ENCODE assay signal across 28 mouse cellular contexts in genomic region chr1:133451025-133451424, GRCm38 (mm10). TPM values are rescaled to one million over a fixed set of nuclear protein-coding genes. Genes with fewer than 3 reads are reported as not detected.
DNase-seq lines count a peak whose midpoint lies in the region; ATAC-seq lines count a peak whose summit lies in the region.
"Had no signal": no experiment of that assay in that cellular context is flagged by ENCODE, and none has a peak within 500 bp of the region (broad histone marks: within the 10 kb centered on the region; RNA-seq: fewer than 3 reads in every experiment).

No protein-coding gene starts in this region.

- no peak overlapping the region for H3K4me2 ChIP-seq in forebrain, embryonic 11.5 days (ENCODE audit: low read depth, low read length, severe bottlenecking)
- no peak overlapping the region for H3K4me2 ChIP-seq in forebrain, embryonic 13.5 days
- no peak overlapping the region for H3K4me2 ChIP-seq in midbrain, embryonic 11.5 days
- no peak overlapping the region for H3K4me2 ChIP-seq in midbrain, embryonic 14.5 days (ENCODE audit: low read length)
- H3K4me2 ChIP-seq: embryonic facial prominence, embryonic 15.5 days; heart, embryonic 13.5 days; hindbrain, embryonic 12.5 days; liver, embryonic 15.5 days; lung, embryonic 14.5 days; stomach, embryonic 15.5 days had no signal

- H3K36me3 ChIP-seq in forebrain, embryonic 11.5 days (ENCODE audit: control insufficient read depth, insufficient read depth, low read length), result no peaks in the 10 kb centered on the region
- no peaks in the 10 kb centered on the region for H3K36me3 ChIP-seq in forebrain, embryonic 13.5 days (ENCODE audit: poor library complexity, severe bottlenecking)
- H3K36me3 ChIP-seq in heart, embryonic 10.5 days, result no peaks in the 10 kb centered on the region
- H3K36me3 ChIP-seq in midbrain, embryonic 11.5 days (ENCODE audit: control insufficient read depth, insufficient read depth, low read length), result no peaks in the 10 kb centered on the region
- H3K36me3 ChIP-seq in midbrain, embryonic 14.5 days (ENCODE audit: control insufficient read depth, insufficient read depth, low read length), result no peaks in the 10 kb centered on the region
- H3K36me3 ChIP-seq in limb, embryonic 10.5 days, result no peaks in the 10 kb centered on the region
- H3K36me3 ChIP-seq: embryonic facial prominence, embryonic 15.5 days; heart, embryonic 13.5 days; hindbrain, embryonic 12.5 days; liver, embryonic 15.5 days; stomach, embryonic 15.5 days had no signal

- peaks cover 9% of the 10 kb centered on the region; the same call in 1 of the 2 replicates for H3K4me1 ChIP-seq in forebrain, embryonic 11.5 days (replicated peaks; ENCODE audit: control insufficient read depth, insufficient read depth, low read length)
- H3K4me1 ChIP-seq in forebrain, embryonic 13.5 days, result peaks cover 13% of the 10 kb centered on the region
- peaks cover 34% of the 10 kb centered on the region for H3K4me1 ChIP-seq in heart, embryonic 10.5 days
- H3K4me1 ChIP-seq in midbrain, embryonic 11.5 days (ENCODE audit: control insufficient read depth, insufficient read depth, low read length), result peaks cover 13% of the 10 kb centered on the region
- peaks cover 7% of the 10 kb centered on the region; the same call in 1 of the 2 replicates for H3K4me1 ChIP-seq in midbrain, embryonic 14.5 days (ENCODE audit: control insufficient read depth, insufficient read depth, low read length)
- peaks cover 33% of the 10 kb centered on the region for H3K4me1 ChIP-seq in limb, embryonic 10.5 days

- H3K9me3 ChIP-seq in forebrain, embryonic 11.5 days (ENCODE audit: control insufficient read depth, low read length), result no peaks in the 10 kb centered on the region
- H3K9me3 ChIP-seq in forebrain, embryonic 13.5 days (replicated peaks), result no peaks in the 10 kb centered on the region
- no peaks in the 10 kb centered on the region for H3K9me3 ChIP-seq in heart, embryonic 10.5 days
- no peaks in the 10 kb centered on the region for H3K9me3 ChIP-seq in midbrain, embryonic 11.5 days (ENCODE audit: control insufficient read depth, low read length)
- no peaks in the 10 kb centered on the region for H3K9me3 ChIP-seq in midbrain, embryonic 14.5 days (ENCODE audit: control insufficient read depth, low read length)
- H3K9me3 ChIP-seq in limb, embryonic 10.5 days (replicated peaks), result no peaks in the 10 kb centered on the region
- H3K9me3 ChIP-seq: embryonic facial prominence, embryonic 15.5 days; heart, embryonic 13.5 days; hindbrain, embryonic 12.5 days; liver, embryonic 15.5 days; stomach, embryonic 15.5 days had no signal

- H3K9ac ChIP-seq in forebrain, embryonic 11.5 days (ENCODE audit: low read length), result no peak overlapping the region
- no peak overlapping the region for H3K9ac ChIP-seq in forebrain, embryonic 13.5 days
- no peak overlapping the region for H3K9ac ChIP-seq in midbrain, embryonic 11.5 days (ENCODE audit: low read length)
- H3K9ac ChIP-seq in midbrain, embryonic 14.5 days (replicated peaks; ENCODE audit: low read length), result no peak overlapping the region
- H3K9ac ChIP-seq: embryonic facial prominence, embryonic 15.5 days; heart, embryonic 13.5 days; hindbrain, embryonic 12.5 days; liver, embryonic 15.5 days; lung, embryonic 14.5 days; stomach, embryonic 15.5 days had no signal

- no peak for ATAC-seq in forebrain, embryonic 11.5 days (replicated peaks; ENCODE audit: low FRiP score)
- ATAC-seq in forebrain, embryonic 13.5 days, result no peak
- ATAC-seq in midbrain, embryonic 11.5 days (ENCODE audit: low FRiP score), result no peak
- ATAC-seq in midbrain, embryonic 14.5 days (ENCODE audit: low FRiP score, low TSS enrichment), result no peak
- ATAC-seq: activated CD4-positive, CD25-positive, alpha-beta regulatory T cell, adult 4 months; forebrain, embryonic 14.5 days; hindbrain, postnatal 0 days; intestine, embryonic 16.5 days; midbrain, embryonic 16.5 days had no signal

- 72% methylated on average over 11 of the region's 11 CpGs for WGBS in forebrain, embryonic 11.5 days
- whole genome bisulfite sequencing in forebrain, embryonic 13.5 days, result 67% methylated on average over 11 of the region's 11 CpGs
- WGBS in heart, embryonic 10.5 days, result 57% methylated on average over 11 of the region's 11 CpGs
- 63% methylated on average over 11 of the region's 11 CpGs for WGBS in midbrain, embryonic 11.5 days
- WGBS in midbrain, embryonic 14.5 days, result 62% methylated on average over 11 of the region's 11 CpGs
- 78% methylated on average over 11 of the region's 11 CpGs for WGBS in limb, embryonic 10.5 days

- H3K27ac ChIP-seq in forebrain, embryonic 11.5 days (ENCODE audit: low read depth, low read length), result no peak overlapping the region
- H3K27ac ChIP-seq in forebrain, embryonic 13.5 days, result no peak overlapping the region
- peak overlapping the region; percentile 78; the same call in 1 of the 2 replicates for H3K27ac ChIP-seq in heart, embryonic 10.5 days
- H3K27ac ChIP-seq in midbrain, embryonic 11.5 days (ENCODE audit: low read depth, low read length), result no peak overlapping the region
- no peak overlapping the region for H3K27ac ChIP-seq in midbrain, embryonic 14.5 days (replicated peaks; ENCODE audit: low read depth, low read length)
- H3K27ac ChIP-seq in limb, embryonic 10.5 days, result 0 out of 2 replicates have a peak overlapping the region, but pooled peaks have one; percentile 77
- H3K27ac ChIP-seq: embryonic facial prominence, embryonic 15.5 days; hindbrain, embryonic 12.5 days; hindbrain, postnatal 0 days had no signal

- peak; percentile 33 for DNase-seq in forebrain, embryonic 11.5 days (ENCODE audit: low spot score)
- DNase-seq in heart, embryonic 10.5 days (ENCODE audit: low spot score), result no peak
- DNase-seq in heart, adult 18-20 months, result no peak
- DNase-seq in midbrain, embryonic 11.5 days (ENCODE audit: low spot score, missing footprints), result peak; percentile 65
- DNase-seq in midbrain, embryonic 14.5 days, result no peak
- no peak for DNase-seq in limb, embryonic 10.5 days (ENCODE audit: low spot score)
- DNase-seq: adrenal gland, adult 2 months; adrenal gland, postnatal 36 days; cerebellum, adult 2 months; cerebellum, postnatal 14 days; gastrocnemius, postnatal 36 days; kidney, postnatal 4 days; layer of hippocampus, postnatal 36 days; liver; lung, embryonic 14.5 days; lung, postnatal 14 days; right cerebral cortex, postnatal 25 days had no signal

- no peaks in the 10 kb centered on the region for H3K27me3 ChIP-seq in forebrain, embryonic 11.5 days (ENCODE audit: control insufficient read depth, insufficient read depth, low read length)
- H3K27me3 ChIP-seq in forebrain, embryonic 13.5 days, result no peaks in the 10 kb centered on the region
- H3K27me3 ChIP-seq in heart, embryonic 10.5 days (ENCODE audit: insufficient read depth, poor library complexity, severe bottlenecking), result 0 out of 2 replicates have a peak, but pooled peaks cover 4% of the 10 kb centered on the region
- no peaks in the 10 kb centered on the region for H3K27me3 ChIP-seq in midbrain, embryonic 11.5 days (ENCODE audit: control insufficient read depth, insufficient read depth, low read length)
- H3K27me3 ChIP-seq in midbrain, embryonic 14.5 days (ENCODE audit: control insufficient read depth, insufficient read depth, low read length), result no peaks in the 10 kb centered on the region
- no peaks in the 10 kb centered on the region for H3K27me3 ChIP-seq in limb, embryonic 10.5 days (ENCODE audit: low read depth, poor library complexity, severe bottlenecking)
- H3K27me3 ChIP-seq: embryonic facial prominence, embryonic 15.5 days; heart, embryonic 13.5 days; hindbrain, embryonic 12.5 days; liver, embryonic 15.5 days; stomach, embryonic 15.5 days had no signal

- no peak overlapping the region for H3K4me3 ChIP-seq in forebrain, embryonic 11.5 days (ENCODE audit: low read depth, low read length)
- H3K4me3 ChIP-seq in forebrain, embryonic 13.5 days, result no peak overlapping the region
- H3K4me3 ChIP-seq in heart, embryonic 10.5 days, result no peak overlapping the region
- H3K4me3 ChIP-seq in midbrain, embryonic 11.5 days (ENCODE audit: low read depth, low read length), result no peak overlapping the region
- no peak overlapping the region for H3K4me3 ChIP-seq in midbrain, embryonic 14.5 days (replicated peaks; ENCODE audit: low read depth, low read length)
- H3K4me3 ChIP-seq in limb, embryonic 10.5 days, result no peak overlapping the region
- H3K4me3 ChIP-seq: embryonic facial prominence, embryonic 15.5 days; heart, embryonic 13.5 days; hindbrain, embryonic 12.5 days; liver, embryonic 15.5 days; stomach, embryonic 15.5 days had no signal

RNA-seq across cellular contexts. Expression of gene Sox13, which starts 26.8 kb away (rescaled TPM):
- 12.3 TPM in 2 replicates for polyA plus RNA-seq in forebrain, embryonic 11.5 days (2014; fragmentation: Nextera tagmentation; extraction: Ambion mirVana)
- polyA plus RNA-seq in forebrain, embryonic 13.5 days (2015; fragmentation: Nextera tagmentation; extraction: Ambion mirVana), result 5.8 and 6.8 TPM in 2 replicates
- polyA plus RNA-seq in heart, embryonic 10.5 days (2016; fragmentation: Nextera tagmentation; extraction: Ambion mirVana), result 4.2 and 8.5 TPM in 2 replicates
- total RNA-seq in heart, adult 18-20 months (2021), result 10 to 100 TPM in 1 of 2 experiments, 1 to 10 TPM in 1; 9.8 to 10.8 TPM
- 22.3 and 23.9 TPM in 2 replicates for polyA plus RNA-seq in midbrain, embryonic 11.5 days (2014; fragmentation: Nextera tagmentation; extraction: Ambion mirVana)
- 5.9 and 9.7 TPM in 2 replicates for polyA plus RNA-seq in midbrain, embryonic 14.5 days (2014; fragmentation: Nextera tagmentation; extraction: Ambion mirVana)
- polyA plus RNA-seq in limb, embryonic 10.5 days (2016; fragmentation: Nextera tagmentation; extraction: Ambion mirVana), result 10.3 and 12.9 TPM in 2 replicates
- polyA plus RNA-seq: activated CD4-positive, CD25-positive, alpha-beta regulatory T cell, adult 4 months had no signal

Comparison
In these comparisons a context has a peak if more than half of its experiments do, and no peak if none do; other contexts are left out.
1. DNase-seq: peak in forebrain, embryonic 11.5 days (single experiment) and midbrain, embryonic 11.5 days (single experiment); none in heart, embryonic 10.5 days (single experiment), heart, adult 18-20 months (0 of 2), midbrain, embryonic 14.5 days (single experiment) and limb, embryonic 10.5 days (single experiment).
2. H3K27ac ChIP-seq: peak in heart, embryonic 10.5 days (single experiment) and limb, embryonic 10.5 days (single experiment); none in forebrain, embryonic 11.5 days (single experiment), forebrain, embryonic 13.5 days (single experiment), midbrain, embryonic 11.5 days (single experiment) and midbrain, embryonic 14.5 days (single experiment).